Comparison of ENCODE assay signal across 10 mouse cellular contexts in the genomic region with DNA sequence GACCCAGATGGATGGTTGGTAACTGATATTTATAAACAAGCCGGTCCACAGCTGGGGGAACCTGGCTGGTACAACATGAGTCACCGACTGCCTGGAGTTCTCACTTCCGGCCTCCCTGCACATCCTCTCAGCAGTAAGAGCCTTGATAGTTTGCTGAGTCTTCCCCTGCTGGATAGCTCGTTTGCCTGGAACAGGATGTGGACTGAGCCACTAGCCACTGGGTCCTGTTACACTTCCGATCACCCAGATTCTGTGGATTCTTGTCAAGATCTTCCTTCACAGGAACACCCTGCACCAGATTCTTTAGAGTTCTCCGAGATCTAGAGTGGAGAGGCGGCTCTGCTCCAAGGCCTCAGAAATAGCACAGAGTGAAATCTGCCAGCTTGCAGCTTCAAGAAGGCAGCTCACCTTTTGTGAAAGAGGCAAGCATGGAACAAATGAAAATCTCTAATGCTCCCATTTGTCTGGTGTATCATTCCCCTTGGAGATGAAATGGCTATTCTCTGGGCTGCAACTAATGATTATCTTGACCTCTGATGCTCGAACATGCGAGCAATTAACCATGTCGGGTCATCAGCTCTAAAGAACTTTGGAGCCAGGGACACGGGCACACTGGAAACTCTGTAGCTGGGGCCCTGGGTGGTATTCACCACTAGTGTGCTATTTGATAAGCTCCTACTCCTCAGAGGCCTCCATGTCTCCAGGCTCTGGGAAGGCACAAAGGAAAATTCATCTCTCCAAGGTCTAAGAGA.
DNase-seq lines count a peak whose midpoint lies in the region; ATAC-seq and TF ChIP-seq lines count a peak whose summit lies in the region.
"Had no signal": no experiment of that assay in that cellular context is flagged by ENCODE, and none has a peak within 500 bp of the region (broad histone marks: within the 10 kb centered on the region; RNA-seq: fewer than 3 reads in every experiment).

No protein-coding gene starts in this region.

- ATAC-seq in lung, embryonic 16.5 days (ENCODE audit: low read depth): 0 out of 2 replicates have a peak, but pooled peaks have one; percentile 36

- H3K4me2 ChIP-seq in lung, embryonic 16.5 days (ENCODE audit: low read depth, low read length): no peak overlapping the region
- H3K4me2 ChIP-seq: limb, embryonic 13.5 days had no signal

- no peak for TF ChIP-seq CTCF in gastrocnemius, adult 2 months (IDR thresholded peaks at IDR 0.05)
- TF ChIP-seq CTCF in lung, adult 2 months (IDR thresholded peaks at IDR 0.05; ENCODE audit: insufficient read depth, low read length): no peak

- no peak overlapping the region for H3K4me3 ChIP-seq in gastrocnemius, adult 2 months
- no peak overlapping the region for H3K4me3 ChIP-seq in lung, embryonic 16.5 days (ENCODE audit: low read length)
- H3K4me3 ChIP-seq in lung, adult 2 months (replicated peaks; ENCODE audit: extremely low read depth, low read depth, low read length): no peak overlapping the region
- H3K4me3 ChIP-seq: limb, embryonic 13.5 days; megakaryocyte, embryonic 14.5 days had no signal

- TF ChIP-seq POLR2A in lung, adult 2 months (IDR thresholded peaks at IDR 0.05; ENCODE audit: borderline replicate concordance, extremely low read depth, low read depth, low read length): no peak

- no peak overlapping the region for H3K9ac ChIP-seq in lung, embryonic 16.5 days (ENCODE audit: low read length)
- H3K9ac ChIP-seq: limb, embryonic 13.5 days had no signal

- no peak overlapping the region for H3K27ac ChIP-seq in gastrocnemius, adult 2 months
- no peak overlapping the region for H3K27ac ChIP-seq in lung, embryonic 16.5 days (ENCODE audit: low read length)
- H3K27ac ChIP-seq: limb, embryonic 13.5 days had no signal

- intact Hi-C loops in gastrocnemius, adult 2 months (cut with DNase I): no loop called here
- intact Hi-C loops in gastrocnemius, postnatal 14 days (cut with DNase I; ENCODE audit: low total_unique reads): no loop called here

- H3K9me3 ChIP-seq in lung, embryonic 16.5 days (ENCODE audit: control insufficient read depth, low read length): no peaks in the 10 kb centered on the region
- H3K9me3 ChIP-seq: limb, embryonic 13.5 days had no signal

- H3K36me3 ChIP-seq in lung, embryonic 16.5 days (ENCODE audit: control insufficient read depth, insufficient read depth, low read length): no peaks in the 10 kb centered on the region
- H3K36me3 ChIP-seq: limb, embryonic 13.5 days had no signal

- 53% methylated on average over 11 of the region's 11 CpGs for whole genome bisulfite sequencing in lung, embryonic 16.5 days
- WGBS in lung, adult 2 months: 57% methylated on average over 11 of the region's 11 CpGs

- no peaks in the 10 kb centered on the region for H3K27me3 ChIP-seq in lung, embryonic 16.5 days (ENCODE audit: control insufficient read depth, insufficient read depth, low read depth, low read length)
- H3K27me3 ChIP-seq: limb, embryonic 13.5 days; megakaryocyte, embryonic 14.5 days had no signal

- peaks cover 3% of the 10 kb centered on the region for H3K4me1 ChIP-seq in lung, embryonic 16.5 days (replicated peaks; ENCODE audit: control insufficient read depth, insufficient read depth, low read length)
- no peaks in the 10 kb centered on the region; the same call in 1 of the 2 replicates for H3K4me1 ChIP-seq in lung, adult 2 months (ENCODE audit: control insufficient read depth, insufficient read depth, low read length)

- DNase-seq in gastrocnemius, adult 2 months: peak; percentile 17
- no peak for DNase-seq in gastrocnemius, postnatal 14 days
- no peak for DNase-seq in lung, adult 2 months
- peak; percentile 63 to 69 for DNase-seq in frontal cortex, adult 2 months (ENCODE audit: extremely low spot score in 1 of 2, low spot score in 1 of 2)
- peak; percentile 36 to 81 for DNase-seq in right cerebral cortex, postnatal 36 days (ENCODE audit: low spot score in 2 of 2)
- DNase-seq in natural killer cell, adult 2 months (ENCODE audit: low spot score in 2 of 2): no peak
- no peak for DNase-seq in layer of hippocampus, postnatal 25 days (ENCODE audit: extremely low spot score in 1 of 2, low spot score in 1 of 2)

Comparison
In these comparisons a context has a peak if more than half of its experiments do, and no peak if none do; other contexts are left out.
1. DNase-seq: peak in gastrocnemius, adult 2 months (single experiment), frontal cortex, adult 2 months (2 of 2) and right cerebral cortex, postnatal 36 days (2 of 2); none in gastrocnemius, postnatal 14 days (single experiment), lung, adult 2 months (single experiment), natural killer cell, adult 2 months (0 of 2) and layer of hippocampus, postnatal 25 days (0 of 2).